Mouse (Mus musculus) MEL (cell line): Measurements from ENCODE around the gene Abca12. TPM values are rescaled to one million over a fixed set of nuclear protein-coding genes. Genes with fewer than 3 reads are reported as not detected.

Source experiments
- DNase-seq: peaks from one replicate; pipeline ENCODE4 v3.0.0; 2011; ENCODE audit warnings: low read depth, low spot score
- H3K27ac ChIP-seq: 2 replicates; pipeline ENCODE4 v1.5.1; 2012; ENCODE audit warnings: low read depth, mild to moderate bottlenecking, control low read depth, low read length, moderate library complexity; ENCODE audit not compliant: control insufficient read depth
- H3K27me3 ChIP-seq, 2 experiments: fragments of 150-350 bp in 1 of 2; sonication (generic) in 1 of 2; 2 replicates each; pipeline ENCODE4 v1.6.1; 2012; ENCODE audit warnings: low read length in 2 of 2, mild to moderate bottlenecking in 2 of 2, improper control_type of control experiment in 1 of 2, moderate library complexity in 1 of 2; ENCODE audit not compliant: insufficient read depth in 2 of 2, control insufficient read depth in 1 of 2
- H3K36me3 ChIP-seq, 2 experiments: 2 replicates each; pipeline ENCODE4 v1.6.1; 2012 to 2014; ENCODE audit warnings: low read length in 2 of 2, improper control_type of control experiment in 1 of 2, inconsistent platforms in 1 of 2, mild to moderate bottlenecking in 1 of 2; ENCODE audit not compliant: insufficient read depth in 2 of 2, control insufficient read depth in 1 of 2
- H3K4me1 ChIP-seq, 2 experiments: fragments of 150-350 bp in 1 of 2; sonication (generic) in 1 of 2; 2 replicates each; pipeline ENCODE4 v1.6.1; 2012; ENCODE audit warnings: low read length in 2 of 2, improper control_type of control experiment in 1 of 2, mild to moderate bottlenecking in 1 of 2; ENCODE audit not compliant: insufficient read depth in 2 of 2, control insufficient read depth in 1 of 2
- H3K4me3 ChIP-seq, 2 experiments: fragments of 150-350 bp in 1 of 2; sonication (generic) in 1 of 2; 2 replicates each; pipeline ENCODE4 v1.5.1; 2012; ENCODE audit warnings: low read depth in 2 of 2, low read length in 2 of 2, mild to moderate bottlenecking in 2 of 2, moderate library complexity in 2 of 2, control low read depth in 1 of 2, improper control_type of control experiment in 1 of 2; ENCODE audit not compliant: control insufficient read depth in 1 of 2, insufficient read depth in 1 of 2
- H3K79me2 ChIP-seq: 2 replicates; pipeline ENCODE4 v1.6.1; 2012; ENCODE audit warnings: mild to moderate bottlenecking, low read length, moderate library complexity; ENCODE audit not compliant: control insufficient read depth, poor library complexity, insufficient read depth
- H3K9ac ChIP-seq: 2 replicates; pipeline ENCODE4 v1.6.1; 2012; ENCODE audit warnings: low read depth, mild to moderate bottlenecking, control low read depth, low read length, moderate library complexity; ENCODE audit not compliant: control insufficient read depth, poor library complexity, severe bottlenecking
- H3K9me3 ChIP-seq: fragments of 150-350 bp; sonication (generic); replicated peaks from 2 replicates; pipeline ENCODE4 v1.6.1; 2012; ENCODE audit warnings: mild to moderate bottlenecking, low read length, improper control_type of control experiment, moderate library complexity; ENCODE audit not compliant: insufficient read depth
- BHLHE40 ChIP-seq: IDR thresholded peaks from 2 replicates; pipeline ENCODE4 v1.6.1; 2012; ENCODE audit warnings: low read depth, mild to moderate bottlenecking, inconsistent platforms, low read length, improper control_type of control experiment, borderline replicate concordance
- CHD2 ChIP-seq: IDR thresholded peaks from 2 replicates; pipeline ENCODE4 v1.6.1; 2011; ENCODE audit warnings: low read length, improper control_type of control experiment
- E2F4 ChIP-seq: IDR thresholded peaks from 2 replicates; pipeline ENCODE4 v1.6.1; 2011; ENCODE audit warnings: low read depth, low read length, improper control_type of control experiment, borderline replicate concordance
- HCFC1 ChIP-seq: IDR thresholded peaks from 2 replicates; pipeline ENCODE4 v1.6.1; 2012; ENCODE audit warnings: low read depth, mild to moderate bottlenecking, inconsistent platforms, low read length, improper control_type of control experiment, moderate library complexity
- JUND ChIP-seq: IDR thresholded peaks from 2 replicates; pipeline ENCODE4 v1.6.1; 2011; ENCODE audit warnings: low read depth, mild to moderate bottlenecking, improper control_type of control experiment, low read length
- MAX ChIP-seq: IDR thresholded peaks from 2 replicates; pipeline ENCODE4 v1.6.1; 2011; ENCODE audit warnings: low read length, improper control_type of control experiment
- MAZ ChIP-seq: IDR thresholded peaks from 2 replicates; pipeline ENCODE4 v1.6.1; 2012; ENCODE audit warnings: low read depth, mild to moderate bottlenecking, inconsistent platforms, low read length, improper control_type of control experiment
- MXI1 ChIP-seq: IDR thresholded peaks from 2 replicates; pipeline ENCODE4 v1.6.1; 2011; ENCODE audit warnings: mild to moderate bottlenecking, low read depth, low read length, improper control_type of control experiment
- NELFE ChIP-seq: IDR thresholded peaks from 2 replicates; pipeline ENCODE4 v1.6.1; 2011; ENCODE audit warnings: low read depth, low read length, improper control_type of control experiment
- NRF1 ChIP-seq: IDR thresholded peaks from 2 replicates; pipeline ENCODE4 v1.6.1; 2014; ENCODE audit warnings: low read depth, mild to moderate bottlenecking, inconsistent platforms, low read length, improper control_type of control experiment, moderate library complexity; ENCODE audit not compliant: poor library complexity, insufficient read depth, severe bottlenecking
- POLR2A ChIP-seq, 2 experiments: IDR thresholded peaks; 2 replicates each; pipeline ENCODE4 v1.6.1; 2011 to 2012; ENCODE audit warnings: low read length in 2 of 2, mild to moderate bottlenecking in 2 of 2, control low read depth in 1 of 2, improper control_type of control experiment in 1 of 2, low read depth in 1 of 2, moderate library complexity in 1 of 2; ENCODE audit not compliant: control insufficient read depth in 1 of 2, insufficient read depth in 1 of 2, poor library complexity in 1 of 2
- POLR2AphosphoS2 ChIP-seq: IDR thresholded peaks from 2 replicates; pipeline ENCODE4 v1.6.1; 2011; ENCODE audit warnings: low read length, improper control_type of control experiment
- SIN3A ChIP-seq: IDR thresholded peaks from 2 replicates; pipeline ENCODE4 v1.6.1; 2012; ENCODE audit warnings: low read length, improper control_type of control experiment, inconsistent platforms
- TBP ChIP-seq: IDR thresholded peaks from 2 replicates; pipeline ENCODE4 v1.8.0; 2011; ENCODE audit warnings: low read depth, low read length, improper control_type of control experiment
- TCF12 ChIP-seq: IDR thresholded peaks from 2 replicates; pipeline ENCODE4 v1.6.1; 2014; ENCODE audit warnings: low read depth, mild to moderate bottlenecking, inconsistent platforms, low read length, improper control_type of control experiment, moderate library complexity
- USF1 ChIP-seq: IDR thresholded peaks from 2 replicates; pipeline ENCODE4 v1.6.1; 2014; ENCODE audit warnings: low read depth, mild to moderate bottlenecking, inconsistent platforms, low read length, improper control_type of control experiment, moderate library complexity
- ZKSCAN1 ChIP-seq: IDR thresholded peaks from 2 replicates; pipeline ENCODE4 v1.6.1; 2012; ENCODE audit warnings: low read depth, mild to moderate bottlenecking, inconsistent platforms, low read length, improper control_type of control experiment, moderate library complexity
- ZMIZ1 ChIP-seq: IDR thresholded peaks from 2 replicates; pipeline ENCODE4 v1.6.1; 2012; ENCODE audit warnings: low read depth, mild to moderate bottlenecking, inconsistent platforms, low read length, improper control_type of control experiment, moderate library complexity
- polyA plus RNA-seq, 2 experiments: library from polyadenylated mRNA; stranded (reverse) in 1 of 2; unstranded in 1 of 2; fragments of >175 nt in 1 of 2; fragments of >200 nt in 1 of 2; gene quantifications; 2 replicates each; pipeline versions ENCODE4 v1.2.1 to v1.2.4; 2012; ENCODE audit warnings: low replicate concordance in 2 of 2, low read depth in 1 of 2; ENCODE audit not compliant: insufficient read length in 2 of 2, insufficient read depth in 1 of 2, missing spikeins in 1 of 2
- total RNA-seq: library from RNA; depleted of rRNA; stranded (reverse); fragments of 300-350 nt; gene quantifications from 2 replicates; pipeline ENCODE4 v1.2.3, GENCODE M21; 2012

Gene Abca12
- total and polyA plus RNA-seq, 3 experiments = not detected

DNA sequence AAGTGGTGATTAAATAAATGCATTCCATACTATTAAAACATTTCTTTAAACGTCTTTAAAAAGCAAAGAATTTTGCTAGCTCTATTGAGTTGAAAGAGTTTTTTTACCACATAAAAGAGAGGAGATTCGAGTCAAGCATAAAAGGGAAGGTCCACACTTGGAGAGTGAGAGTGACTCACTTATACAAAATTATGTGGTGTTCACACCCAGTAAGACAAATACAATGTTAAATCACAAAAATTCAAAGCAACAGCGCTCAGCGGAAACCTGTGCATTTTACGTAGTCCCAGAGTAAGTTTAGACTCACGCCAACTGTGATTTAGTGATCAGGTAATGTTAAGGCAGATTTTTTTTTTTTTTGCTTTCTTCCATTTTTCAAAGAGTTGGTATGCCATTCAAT is 104.1 kb downstream of the Abca12 start:
- DNase-seq = no peak
- Histone ChIP-seq H3K9ac (no peak overlapping the region), H3K9me3 (no peaks in the 10 kb centered on the region), H3K79me2 (no peaks in the 10 kb centered on the region), H3K27ac (no peak overlapping the region), H3K27me3 (no peaks in the 10 kb centered on the region), H3K4me1 (no peaks in the 10 kb centered on the region), H3K4me3 (no peak overlapping the region), H3K36me3 (no peaks in the 10 kb centered on the region)
- TF ChIP-seq CHD2 = no peak
- no peak for TF ChIP-seq TCF12
- TF ChIP-seq JUND = no peak
- TF ChIP-seq MAZ = no peak
- no peak for TF ChIP-seq MXI1
- TF ChIP-seq BHLHE40 = no peak
- TF ChIP-seq ZKSCAN1 = no peak
- no peak for TF ChIP-seq MAX
- TF ChIP-seq ZMIZ1 = no peak
- no peak for TF ChIP-seq POLR2A (IDR thresholded peaks at IDR 0.05; ENCODE audit: control insufficient read depth in 1 of 2, insufficient read depth in 1 of 2, low read depth in 1 of 2, low read length in 2 of 2, poor library complexity in 1 of 2)
- no peak for TF ChIP-seq SIN3A
- no peak for TF ChIP-seq NELFE
- no peak for TF ChIP-seq TBP
- no peak for TF ChIP-seq NRF1

DNA sequence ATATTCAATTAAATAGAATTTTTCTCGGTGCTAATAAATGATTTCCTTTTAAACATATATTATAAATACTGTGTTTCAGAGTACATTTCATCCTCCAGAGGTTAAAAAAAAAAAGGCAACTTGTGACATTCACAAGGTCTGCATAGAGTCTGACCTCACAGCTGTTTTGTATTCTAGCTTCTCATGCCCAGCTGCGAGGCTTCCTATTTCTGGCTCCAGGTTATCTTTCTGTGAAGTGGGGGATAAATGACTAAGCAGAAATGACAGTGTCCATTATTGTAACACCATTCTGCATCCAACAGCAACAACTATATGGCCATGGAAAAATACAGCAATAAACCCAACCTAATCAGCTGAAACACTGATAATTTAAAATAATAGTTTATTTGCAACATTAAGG is 107.3 kb downstream of the Abca12 start:
- Histone ChIP-seq H3K4me3 (no peak overlapping the region), H3K27me3 (no peaks in the 10 kb centered on the region), H3K9me3 (no peaks in the 10 kb centered on the region), H3K36me3 (no peaks in the 10 kb centered on the region), H3K79me2 (no peaks in the 10 kb centered on the region), H3K27ac (no peak overlapping the region), H3K4me1 (no peaks in the 10 kb centered on the region), H3K9ac (no peak overlapping the region)
- TF ChIP-seq HCFC1 = no peak
- TF ChIP-seq JUND = no peak
- no peak for TF ChIP-seq MAX
- no peak for TF ChIP-seq TCF12
- TF ChIP-seq E2F4 = no peak
- no peak for TF ChIP-seq MAZ
- TF ChIP-seq POLR2AphosphoS2 = no peak
- no peak for TF ChIP-seq ZKSCAN1
- TF ChIP-seq USF1 = no peak
- no peak for DNase-seq
